Mouse (Mus musculus) megakaryocyte progenitor cell, adult 5-6 weeks (primary cell): ENCODE measurements around the gene Ier3. TPM values are rescaled to one million over a fixed set of nuclear protein-coding genes. Genes with fewer than 3 reads are reported as not detected.

Experiments used
- ATAC-seq: replicated peaks from 2 replicates; pipeline ENCODE4 v1.8.0; 2016; ENCODE audit warnings: mild to moderate bottlenecking, moderate TSS enrichment, inconsistent platforms; ENCODE audit not compliant: poor library complexity
- total RNA-seq, 2 experiments: library from RNA; stranded (forward) in 1 of 2; stranded (reverse) in 1 of 2; fragments of 157-497, 149-512 nt in 1 of 2; fragments of 200-1000 nt in 1 of 2; gene quantifications; 2 replicates each; pipeline versions ENCODE4 v1.2.3 to v1.2.4; 2015 to 2017

Gene Ier3
- total RNA-seq, 2 experiments from 2014 or later, result 28.1 to 33.1 TPM

GRCm38 (mm10) chr17:35810900-35811648, 10.4 kb upstream of the Ier3 start:
- peak; percentile 53 for ATAC-seq

- ATAC-seq, result no peak
Measured at GRCm38 (mm10) chr17:35812307-35812706, 9.2 kb upstream of the Ier3 start.

- ATAC-seq, result no peak
Measured at GRCm38 (mm10) chr17:35812736-35813135, 8.7 kb upstream of the Ier3 start.

GRCm38 (mm10) chr17:35813245-35813647, 8.2 kb upstream of the Ier3 start:
- peak; percentile 60 for ATAC-seq

GRCm38 (mm10) chr17:35813653-35814052, 7.8 kb upstream of the Ier3 start:
- peak; percentile 33; the same call in 1 of the 2 replicates for ATAC-seq

GRCm38 (mm10) chr17:35814678-35815077, 6.8 kb upstream of the Ier3 start:
- ATAC-seq, result no peak

GRCm38 (mm10) chr17:35815836-35816235, 5.6 kb upstream of the Ier3 start:
- ATAC-seq, result no peak

- ATAC-seq, result no peak
Measured at GRCm38 (mm10) chr17:35816686-35817085, 4.8 kb upstream of the Ier3 start.

- no peak for ATAC-seq
Measured at GRCm38 (mm10) chr17:35817226-35817625, 4.3 kb upstream of the Ier3 start.

- ATAC-seq, result no peak
Measured at GRCm38 (mm10) chr17:35820111-35820510, 1.4 kb upstream of the Ier3 start.

- no peak for ATAC-seq
Measured at GRCm38 (mm10) chr17:35822564-35822963, 1.1 kb downstream of the Ier3 start.

GRCm38 (mm10) chr17:35822964-35823937, 1.8 kb downstream of the Ier3 start, which contains the start of gene Flot1:
Gene Flot1, plus strand, starts transcription at chr17:35823230.
- ATAC-seq, result peak; percentile 76

- no peak for ATAC-seq
Measured at GRCm38 (mm10) chr17:35824402-35824801, 2.9 kb downstream of the Ier3 start.

GRCm38 (mm10) chr17:35825109-35825850, 3.8 kb downstream of the Ier3 start:
- no peak for ATAC-seq

- ATAC-seq, result peak; percentile 96
Measured at GRCm38 (mm10) chr17:35829737-35830136, 8.3 kb downstream of the Ier3 start.

GRCm38 (mm10) chr17:35832400-35833238, 11.1 kb downstream of the Ier3 start:
- no peak for ATAC-seq

- no peak for ATAC-seq
Measured at GRCm38 (mm10) chr17:35833239-35833751, 11.8 kb downstream of the Ier3 start.

GRCm38 (mm10) chr17:35833894-35834293, 12.4 kb downstream of the Ier3 start:
- no peak for ATAC-seq

GRCm38 (mm10) chr17:35834696-35835422, 13.4 kb downstream of the Ier3 start:
- ATAC-seq, result no peak
